In the genomic region with DNA sequence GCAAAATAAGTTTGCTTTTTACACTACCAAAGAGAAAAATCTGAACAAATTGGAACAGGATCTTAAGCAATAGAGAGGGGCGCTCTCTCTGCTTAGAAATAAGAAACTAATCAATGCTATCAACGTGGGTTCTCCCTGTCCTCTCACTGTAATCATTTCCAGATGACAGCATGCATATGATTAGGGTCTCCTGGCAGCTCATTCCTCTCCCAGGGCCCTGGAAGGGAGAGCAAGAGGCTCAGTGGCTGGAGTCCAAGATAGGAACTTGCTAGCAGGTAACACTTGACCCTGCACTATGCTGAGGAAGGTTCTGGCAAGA, we compare ENCODE assay signal across 12 mouse cellular contexts.
DNase-seq lines count a peak whose midpoint lies in the region; ATAC-seq and TF ChIP-seq lines count a peak whose summit lies in the region.
"Had no signal": no experiment of that assay in that cellular context is flagged by ENCODE, and none has a peak within 500 bp of the region (broad histone marks: within the 10 kb centered on the region; RNA-seq: fewer than 3 reads in every experiment).

No protein-coding gene starts in this region.

- peak overlapping the region; percentile 21; the same call in 1 of the 2 replicates for H3K4me3 ChIP-seq in E14TG2a.4 (replicated peaks; ENCODE audit: low read length)
- peak overlapping the region; percentile 40 for H3K4me3 ChIP-seq in embryonic facial prominence, embryonic 10.5 days
- no peak overlapping the region for H3K4me3 ChIP-seq in hindbrain, embryonic 13.5 days
- peak overlapping the region; percentile 20; the same call in 1 of the 2 replicates for H3K4me3 ChIP-seq in midbrain, embryonic 13.5 days (replicated peaks)
- H3K4me3 ChIP-seq: kidney, embryonic 15.5 days had no signal

- H3K27me3 ChIP-seq in E14TG2a.4 (ENCODE audit: insufficient read depth, low read length) = peaks cover 3% of the 10 kb centered on the region; the same call in 1 of the 2 replicates
- peaks cover 38% of the 10 kb centered on the region for H3K27me3 ChIP-seq in embryonic facial prominence, embryonic 10.5 days (replicated peaks; ENCODE audit: low read depth, poor library complexity, severe bottlenecking)
- peaks cover 10% of the 10 kb centered on the region for H3K27me3 ChIP-seq in hindbrain, embryonic 13.5 days
- H3K27me3 ChIP-seq in midbrain, embryonic 13.5 days = 0 out of 2 replicates have a peak, but pooled peaks cover 9% of the 10 kb centered on the region
- H3K27me3 ChIP-seq: embryonic facial prominence, embryonic 15.5 days had no signal

- WGBS in embryonic facial prominence, embryonic 10.5 days = 5% methylated on average over 2 of the region's 2 CpGs
- WGBS in hindbrain, embryonic 13.5 days = 21% methylated on average over 2 of the region's 2 CpGs
- WGBS in midbrain, embryonic 13.5 days = 15% methylated on average over 2 of the region's 2 CpGs

- peak overlapping the region; percentile 51 for H3K9ac ChIP-seq in hindbrain, embryonic 13.5 days
- H3K9ac ChIP-seq in midbrain, embryonic 13.5 days (replicated peaks) = no peak overlapping the region
- H3K9ac ChIP-seq: embryonic facial prominence, embryonic 15.5 days; kidney, embryonic 15.5 days had no signal

- H3K9me3 ChIP-seq in E14TG2a.4 (ENCODE audit: low read length) = peaks cover 11% of the 10 kb centered on the region
- peaks cover 9% of the 10 kb centered on the region; the same call in 1 of the 2 replicates for H3K9me3 ChIP-seq in embryonic facial prominence, embryonic 10.5 days
- peaks cover 10% of the 10 kb centered on the region for H3K9me3 ChIP-seq in hindbrain, embryonic 13.5 days
- 0 out of 2 replicates have a peak, but pooled peaks cover 6% of the 10 kb centered on the region for H3K9me3 ChIP-seq in midbrain, embryonic 13.5 days

- peak overlapping the region; percentile 1; the same call in 1 of the 2 replicates for H3K27ac ChIP-seq in embryonic facial prominence, embryonic 10.5 days (replicated peaks)
- no peak overlapping the region for H3K27ac ChIP-seq in hindbrain, embryonic 13.5 days
- peak overlapping the region; percentile 15; the same call in 1 of the 2 replicates for H3K27ac ChIP-seq in midbrain, embryonic 13.5 days
- H3K27ac ChIP-seq: embryonic facial prominence, embryonic 15.5 days; kidney, embryonic 15.5 days had no signal

- no peak for ATAC-seq in hindbrain, embryonic 13.5 days (ENCODE audit: low FRiP score)
- ATAC-seq in midbrain, embryonic 13.5 days = no peak

- peak overlapping the region; percentile 46 for H3K4me2 ChIP-seq in hindbrain, embryonic 13.5 days
- peak overlapping the region; percentile 43 for H3K4me2 ChIP-seq in midbrain, embryonic 13.5 days (replicated peaks)
- H3K4me2 ChIP-seq: kidney, embryonic 15.5 days had no signal

- peak; percentile 47 for DNase-seq in embryonic facial prominence, embryonic 10.5 days (ENCODE audit: low spot score)
- no peak for DNase-seq in thymus, adult 18-20 months
- DNase-seq in right cerebral cortex, postnatal 36 days (ENCODE audit: low spot score in 2 of 2) = no peak
- DNase-seq in testis, postnatal 10 days (ENCODE audit: low spot score) = no peak
- DNase-seq: gastrocnemius, postnatal 36 days; lung, adult 18-20 months; right cerebral cortex, postnatal 14 days had no signal

- no peak for TF ChIP-seq CTCF in E14TG2a.4 (conservative IDR thresholded peaks at IDR 0.05; ENCODE audit: low read length)

- H3K36me3 ChIP-seq in E14TG2a.4 (ENCODE audit: insufficient read depth, low read length) = no peaks in the 10 kb centered on the region
- no peaks in the 10 kb centered on the region; the same call in 1 of the 2 replicates for H3K36me3 ChIP-seq in embryonic facial prominence, embryonic 10.5 days (replicated peaks)
- H3K36me3 ChIP-seq in hindbrain, embryonic 13.5 days = no peaks in the 10 kb centered on the region
- no peaks in the 10 kb centered on the region for H3K36me3 ChIP-seq in midbrain, embryonic 13.5 days
- H3K36me3 ChIP-seq: embryonic facial prominence, embryonic 15.5 days; kidney, embryonic 15.5 days had no signal

- peaks cover 68% of the 10 kb centered on the region for H3K4me1 ChIP-seq in E14TG2a.4 (replicated peaks; ENCODE audit: low read depth, low read length)
- H3K4me1 ChIP-seq in embryonic facial prominence, embryonic 10.5 days = peaks cover 50% of the 10 kb centered on the region
- peaks cover 20% of the 10 kb centered on the region for H3K4me1 ChIP-seq in hindbrain, embryonic 13.5 days (replicated peaks)
- H3K4me1 ChIP-seq in midbrain, embryonic 13.5 days (replicated peaks) = peaks cover 34% of the 10 kb centered on the region
